Mouse (Mus musculus) liver, embryonic 12.5 days (tissue): ENCODE data around the gene Pim3. TPM values are rescaled to one million over a fixed set of nuclear protein-coding genes. Genes with fewer than 3 reads are reported as not detected.

Experiments used
- ATAC-seq: fragments of 200-750 bp; cut with Nextera tagmentation; 2 replicates; pipeline ENCODE4 v1.8.0; 2017; ENCODE audit warnings: moderate number of reproducible peaks, mild to moderate bottlenecking, moderate library complexity
- H3K27ac ChIP-seq: fragments of 300-500 bp; sonication (generic); 2 replicates; pipeline ENCODE4 v1.5.1; 2016; ENCODE audit warnings: mild to moderate bottlenecking
- H3K27me3 ChIP-seq: fragments of 300-500 bp; sonication (generic); replicated peaks from 2 replicates; pipeline ENCODE4 v1.6.1; 2016; ENCODE audit warnings: mild to moderate bottlenecking, moderate library complexity
- H3K36me3 ChIP-seq: fragments of 300-500 bp; sonication (generic); 2 replicates; pipeline ENCODE4 v1.6.1; 2016; ENCODE audit warnings: mild to moderate bottlenecking, moderate library complexity
- H3K4me1 ChIP-seq: fragments of 300-500 bp; sonication (generic); 2 replicates; pipeline ENCODE4 v1.6.1; 2016
- H3K4me2 ChIP-seq: fragments of 300-500 bp; sonication (generic); 2 replicates; pipeline ENCODE4 v1.6.1; 2016; ENCODE audit warnings: mild to moderate bottlenecking, moderate library complexity
- H3K4me3 ChIP-seq: fragments of 300-500 bp; sonication (generic); 2 replicates; pipeline ENCODE4 v1.5.1; 2016; ENCODE audit warnings: mild to moderate bottlenecking, moderate library complexity
- H3K9ac ChIP-seq: fragments of 300-500 bp; sonication (generic); 2 replicates; pipeline ENCODE4 v1.6.1; 2016; ENCODE audit warnings: mild to moderate bottlenecking, moderate library complexity
- H3K9me3 ChIP-seq: fragments of 300-500 bp; sonication (generic); replicated peaks from 2 replicates; pipeline ENCODE4 v1.6.1; 2016; ENCODE audit warnings: mild to moderate bottlenecking, moderate library complexity
- WGBS: fragments of 180-500 bp; shearing (Covaris S2); methylation state at CpG from one replicate; pipeline ENCODE4 v1.1.7; 2016; ENCODE audit not compliant: insufficient replicate concordance; 5-methylcytosine and 5-hydroxymethylcytosine counted together
- polyA plus RNA-seq: library from polyadenylated mRNA; unstranded; fragments of >200 nt; fragmentation: Nextera tagmentation; extraction: Ambion mirVana; gene quantifications from 2 replicates; pipeline ENCODE4 v1.2.1, GENCODE M21; 2016

Pim3 gene
- polyA plus RNA-seq, 1 experiment from 2014 or later = 23.5 TPM

DNA sequence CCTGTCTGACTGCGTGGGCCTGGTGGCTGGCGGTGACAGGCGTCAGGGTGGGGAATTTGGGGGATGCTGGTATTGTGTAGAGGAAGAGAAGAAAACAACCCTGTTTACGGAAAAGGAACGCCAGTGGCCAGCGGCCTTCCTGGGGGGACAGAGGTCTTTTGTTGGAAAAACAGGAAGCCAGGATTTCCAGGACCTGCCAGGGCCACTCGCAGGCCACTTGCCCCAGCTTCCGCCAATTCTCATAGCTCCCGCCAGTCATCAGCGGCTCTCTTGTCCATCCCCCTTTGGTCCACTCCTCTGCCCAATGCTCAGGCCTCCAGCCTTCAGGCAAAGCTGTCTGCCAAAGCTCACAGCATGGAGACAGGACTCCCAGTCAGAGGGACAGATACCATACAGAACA, 21.9 kb upstream of the Pim3 start:
- ATAC-seq = no peak
- no peak overlapping the region for H3K9ac ChIP-seq
- 59% methylated on average over 10 of the region's 10 CpGs for WGBS
- peaks cover 35% of the 10 kb centered on the region for H3K27me3 ChIP-seq
- peaks cover 25% of the 10 kb centered on the region for H3K4me1 ChIP-seq
- no peaks in the 10 kb centered on the region for H3K36me3 ChIP-seq
- no peak overlapping the region for H3K4me2 ChIP-seq
- no peak overlapping the region for H3K27ac ChIP-seq
- H3K4me3 ChIP-seq = no peak overlapping the region
- H3K9me3 ChIP-seq = no peaks in the 10 kb centered on the region

DNA sequence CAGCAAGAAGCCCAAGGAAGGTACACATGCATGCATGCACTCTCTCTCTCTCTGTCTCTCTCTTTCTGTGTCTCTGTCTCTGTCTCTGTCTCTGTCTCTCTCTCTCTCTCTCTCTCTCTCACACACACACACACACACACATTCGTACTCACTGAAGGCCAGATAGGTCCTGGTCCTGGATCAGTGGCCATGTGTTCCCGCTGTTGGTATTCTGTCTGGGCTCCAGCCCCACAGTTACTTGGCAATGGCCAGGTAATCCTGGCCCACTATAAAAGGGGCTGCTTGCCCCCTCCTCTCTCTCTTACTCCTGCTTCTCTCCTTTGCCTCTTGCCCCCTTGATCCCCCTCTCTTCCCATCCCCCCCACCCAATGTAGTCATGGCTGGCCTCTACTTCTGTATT, 20.8 kb upstream of the Pim3 start:
- WGBS = 73% methylated on average over 2 of the region's 2 CpGs
- Histone ChIP-seq H3K36me3 (no peaks in the 10 kb centered on the region), H3K27ac (no peak overlapping the region), H3K4me3 (no peak overlapping the region), H3K4me1 (peaks cover 25% of the 10 kb centered on the region), H3K9me3 (no peaks in the 10 kb centered on the region), H3K27me3 (peaks cover 32% of the 10 kb centered on the region), H3K4me2 (no peak overlapping the region), H3K9ac (no peak overlapping the region)
- no peak for ATAC-seq

DNA sequence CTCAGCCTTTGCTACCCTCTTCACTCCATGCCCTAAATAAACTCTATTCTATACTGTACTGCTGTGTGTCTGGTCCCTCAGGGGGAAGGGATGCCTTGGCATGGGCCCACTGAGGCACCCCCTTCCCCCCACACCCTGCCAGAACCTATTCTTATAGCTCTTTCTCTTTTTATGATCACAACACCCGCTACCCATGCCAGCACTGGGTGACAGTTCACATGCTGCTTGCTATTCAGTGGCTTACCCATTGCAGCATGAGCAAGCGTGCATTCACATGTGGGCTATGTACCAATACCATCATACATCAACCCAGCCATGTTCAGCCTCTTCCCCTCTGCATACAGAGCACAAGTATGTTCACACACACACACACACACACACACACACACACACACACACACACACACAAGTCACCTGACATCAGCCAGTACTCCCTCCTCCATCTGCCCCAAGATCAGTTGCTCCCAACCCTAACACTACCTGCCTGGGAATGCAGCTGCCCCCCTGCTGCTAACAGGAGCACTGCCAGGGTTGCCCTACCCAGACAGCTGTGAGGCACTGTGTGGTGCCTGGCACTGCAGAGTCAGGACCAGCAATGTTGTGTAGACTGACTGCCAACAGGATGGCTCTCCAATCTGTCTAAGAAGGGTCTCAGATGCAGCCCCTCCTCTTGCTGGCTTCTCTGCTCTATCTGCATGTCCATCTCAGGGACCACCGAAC, 20.2 kb upstream of the Pim3 start:
- H3K9ac ChIP-seq = no peak overlapping the region
- WGBS = 63% methylated on average over 3 of the region's 3 CpGs

DNA sequence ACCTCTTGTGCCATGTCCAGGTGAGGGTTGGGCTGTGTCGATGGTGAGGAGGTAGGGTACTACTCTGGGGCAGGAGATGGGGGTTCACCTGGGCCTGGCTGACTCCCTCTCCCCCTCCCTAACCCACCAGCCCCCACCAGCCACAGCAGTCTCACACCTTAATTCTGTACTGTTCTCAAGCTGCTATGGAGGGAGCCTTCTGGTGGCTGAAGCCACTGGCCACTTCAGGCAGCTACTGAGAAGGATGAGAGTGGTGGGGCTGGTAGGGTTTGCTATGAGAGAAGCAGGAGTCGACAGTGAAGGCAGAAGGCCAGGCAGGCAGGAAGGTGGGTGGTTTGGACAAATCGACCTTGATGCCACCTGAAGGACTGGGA, 19.7 kb upstream of the Pim3 start:
- H3K27me3 ChIP-seq = peaks cover 23% of the 10 kb centered on the region
- no peaks in the 10 kb centered on the region for H3K9me3 ChIP-seq
- ATAC-seq = no peak
- H3K4me1 ChIP-seq = peaks cover 21% of the 10 kb centered on the region
- no peak overlapping the region for H3K4me2 ChIP-seq
- H3K9ac ChIP-seq = no peak overlapping the region
- H3K36me3 ChIP-seq = no peaks in the 10 kb centered on the region
- H3K27ac ChIP-seq = no peak overlapping the region
- WGBS = 50% methylated on average over 3 of the region's 3 CpGs
- H3K4me3 ChIP-seq = no peak overlapping the region

More for the DNA sequence above, 20.2 kb upstream of the Pim3 start:
- ATAC-seq = no peak
- Histone ChIP-seq H3K36me3 (no peaks in the 10 kb centered on the region), H3K27ac (no peak overlapping the region), H3K27me3 (peaks cover 29% of the 10 kb centered on the region), H3K4me1 (peaks cover 25% of the 10 kb centered on the region), H3K4me2 (no peak overlapping the region), H3K4me3 (no peak overlapping the region), H3K9me3 (no peaks in the 10 kb centered on the region)

DNA sequence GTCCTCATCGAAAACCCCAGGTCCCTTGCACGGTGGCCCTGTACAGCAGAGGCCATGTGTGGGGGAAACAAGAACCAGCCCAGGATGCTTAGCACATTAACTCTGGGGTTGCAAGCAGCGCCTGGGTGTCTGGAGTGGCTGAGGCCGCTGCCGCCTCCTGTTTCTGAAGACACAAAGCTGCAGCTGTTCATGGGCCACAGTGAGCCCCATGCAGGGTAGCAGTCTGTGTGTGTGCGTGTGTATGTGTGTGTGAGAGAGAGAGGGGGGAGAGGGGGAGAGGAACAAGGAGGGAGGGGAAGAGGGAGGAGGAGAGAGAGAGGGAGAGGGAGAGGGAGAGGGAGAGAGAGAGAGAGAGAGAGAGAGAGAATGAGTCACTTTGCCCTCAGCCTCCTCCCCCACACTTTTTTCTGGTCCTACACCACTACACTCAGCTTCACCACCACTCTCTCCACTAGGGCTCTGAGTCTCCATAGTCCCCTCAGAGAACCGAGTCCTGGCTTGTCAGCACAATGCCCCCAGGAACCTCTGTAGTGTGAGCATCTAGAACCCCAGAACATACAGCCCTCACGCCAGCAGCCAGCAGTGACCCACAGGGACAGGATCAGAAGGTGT, 18.4 kb upstream of the Pim3 start:
- no peaks in the 10 kb centered on the region for H3K9me3 ChIP-seq
- ATAC-seq = no peak
- peaks cover 12% of the 10 kb centered on the region for H3K4me1 ChIP-seq
- H3K4me3 ChIP-seq = no peak overlapping the region
- 40% methylated on average over 8 of the region's 8 CpGs for WGBS
- H3K4me2 ChIP-seq = no peak overlapping the region
- no peaks in the 10 kb centered on the region for H3K36me3 ChIP-seq
- peaks cover 14% of the 10 kb centered on the region; the same call in 1 of the 2 replicates for H3K27me3 ChIP-seq
- H3K9ac ChIP-seq = no peak overlapping the region
- no peak overlapping the region for H3K27ac ChIP-seq

DNA sequence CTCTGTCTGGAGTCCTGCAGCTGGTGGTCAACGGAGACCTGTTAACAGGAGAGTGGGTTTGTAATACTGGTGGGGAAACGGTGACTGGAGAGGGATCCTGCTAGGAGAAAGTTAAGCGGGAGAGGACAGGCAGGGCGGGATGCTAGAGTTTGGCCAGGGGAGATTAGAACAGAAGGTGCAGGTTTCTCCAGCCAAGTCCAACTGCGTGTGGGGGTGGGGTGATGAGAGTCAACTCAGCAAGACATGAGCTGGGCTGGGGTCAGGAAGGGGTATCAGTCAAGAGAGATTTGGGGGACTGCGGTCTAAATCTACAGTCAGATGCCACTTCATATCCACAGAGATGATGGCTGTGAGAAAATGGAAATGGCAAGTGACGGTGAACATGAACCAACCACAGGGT, 17.0 kb upstream of the Pim3 start:
- Histone ChIP-seq H3K36me3 (no peaks in the 10 kb centered on the region), H3K9me3 (no peaks in the 10 kb centered on the region), H3K9ac (no peak overlapping the region), H3K4me2 (no peak overlapping the region), H3K4me3 (no peak overlapping the region), H3K4me1 (0 out of 2 replicates have a peak, but pooled peaks cover under 1% of the 10 kb centered on the region), H3K27ac (no peak overlapping the region), H3K27me3 (peaks cover 7% of the 10 kb centered on the region; the same call in 1 of the 2 replicates)
- ATAC-seq = no peak
- WGBS = 69% methylated on average over 7 of the region's 7 CpGs

DNA sequence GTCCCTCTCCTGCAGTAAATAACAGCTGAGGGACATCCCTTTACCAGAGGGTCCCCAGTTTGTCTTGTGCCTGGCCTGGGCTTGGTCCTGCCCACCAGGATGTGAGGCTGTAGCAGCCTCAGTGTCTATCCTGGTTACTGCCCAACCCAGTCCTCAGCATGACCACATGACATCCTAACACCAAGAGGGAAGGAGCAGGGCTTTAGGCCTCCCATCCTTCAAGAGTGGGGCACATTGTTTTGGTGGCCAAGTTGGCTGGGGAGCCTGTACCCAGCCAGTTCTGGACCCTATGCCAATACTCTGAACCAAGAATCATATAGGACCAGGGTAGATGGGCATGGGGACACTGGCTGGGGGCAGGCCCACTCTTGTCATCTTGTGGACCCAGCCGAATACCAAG, 13.3 kb upstream of the Pim3 start:
- no peaks in the 10 kb centered on the region for H3K4me1 ChIP-seq
- no peak overlapping the region for H3K27ac ChIP-seq
- H3K4me3 ChIP-seq = no peak overlapping the region
- H3K9ac ChIP-seq = no peak overlapping the region
- WGBS = 88% methylated on average over 1 of the region's 1 CpGs
- H3K27me3 ChIP-seq = peaks cover 18% of the 10 kb centered on the region
- H3K9me3 ChIP-seq = no peaks in the 10 kb centered on the region
- no peaks in the 10 kb centered on the region for H3K36me3 ChIP-seq
- ATAC-seq = no peak
- no peak overlapping the region for H3K4me2 ChIP-seq

DNA sequence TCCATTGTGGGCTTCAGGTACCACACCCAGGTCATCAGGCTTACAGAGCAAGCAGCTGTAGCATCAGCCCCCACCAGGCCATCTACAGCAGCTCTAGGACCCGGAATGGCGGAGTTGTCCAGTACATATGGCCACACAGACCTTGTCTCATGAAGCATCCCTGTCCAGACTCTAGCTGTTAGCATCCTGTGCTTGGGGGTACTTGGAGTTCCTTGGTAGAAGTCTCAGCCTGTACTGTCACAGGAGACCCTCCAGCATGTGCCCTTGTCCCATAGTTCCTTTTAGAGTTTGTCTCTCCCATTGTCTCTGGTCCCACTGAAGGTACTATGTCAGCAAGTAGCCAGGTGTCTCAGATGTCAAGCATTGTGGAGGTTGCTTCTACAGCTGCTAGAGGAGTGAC, 12.4 kb upstream of the Pim3 start:
- H3K27ac ChIP-seq = no peak overlapping the region
- 68% methylated on average over 2 of the region's 2 CpGs for WGBS

DNA sequence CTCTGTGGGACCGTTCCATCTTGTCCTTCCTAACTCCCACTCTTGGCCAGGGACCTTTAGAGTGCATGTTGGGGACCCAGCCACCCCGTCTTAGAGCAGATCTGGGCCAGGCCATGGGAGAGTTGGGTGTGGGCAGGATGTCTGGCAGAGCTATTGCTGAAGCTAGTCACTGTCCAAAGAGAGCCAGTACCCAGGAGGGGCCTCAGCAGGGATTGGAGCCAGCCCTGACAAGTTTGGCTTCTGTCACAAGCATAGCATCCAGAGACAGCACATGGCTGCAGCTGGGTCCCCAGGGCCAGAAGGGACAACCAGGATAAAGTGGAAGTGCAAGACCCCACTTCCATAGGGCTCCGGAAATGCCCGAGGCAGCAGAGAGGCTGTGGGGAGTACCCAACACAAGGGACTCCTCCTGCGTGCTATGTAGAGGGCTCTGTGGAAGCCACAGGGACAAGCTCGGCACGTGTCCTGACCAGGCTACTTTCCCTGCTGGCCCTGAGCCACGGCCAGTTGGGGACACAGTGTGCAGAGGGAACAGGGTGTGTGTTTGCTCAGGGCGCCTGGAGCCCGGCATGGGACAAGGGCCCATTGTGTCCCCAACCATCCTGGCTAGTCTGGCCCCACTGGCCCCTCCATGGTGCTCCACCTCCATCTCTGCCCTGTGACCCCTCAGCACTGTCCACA, 11.7 kb upstream of the Pim3 start:
- peak; percentile 42; the same call in 1 of the 2 replicates for ATAC-seq
- H3K4me2 ChIP-seq = no peak overlapping the region
- H3K4me3 ChIP-seq = no peak overlapping the region
- peaks cover 15% of the 10 kb centered on the region for H3K27me3 ChIP-seq
- H3K9me3 ChIP-seq = no peaks in the 10 kb centered on the region
- 55% methylated on average over 10 of the region's 10 CpGs for WGBS
- no peak overlapping the region for H3K9ac ChIP-seq
- H3K4me1 ChIP-seq = peaks cover 11% of the 10 kb centered on the region
- no peak overlapping the region for H3K27ac ChIP-seq
- no peaks in the 10 kb centered on the region for H3K36me3 ChIP-seq

More for the DNA sequence above, 12.4 kb upstream of the Pim3 start:
- ATAC-seq = no peak
- no peaks in the 10 kb centered on the region for H3K36me3 ChIP-seq
- H3K9me3 ChIP-seq = no peaks in the 10 kb centered on the region
- H3K4me1 ChIP-seq = peaks cover 5% of the 10 kb centered on the region
- no peak overlapping the region for H3K4me3 ChIP-seq
- peaks cover 18% of the 10 kb centered on the region for H3K27me3 ChIP-seq
- H3K9ac ChIP-seq = no peak overlapping the region
- no peak overlapping the region for H3K4me2 ChIP-seq

DNA sequence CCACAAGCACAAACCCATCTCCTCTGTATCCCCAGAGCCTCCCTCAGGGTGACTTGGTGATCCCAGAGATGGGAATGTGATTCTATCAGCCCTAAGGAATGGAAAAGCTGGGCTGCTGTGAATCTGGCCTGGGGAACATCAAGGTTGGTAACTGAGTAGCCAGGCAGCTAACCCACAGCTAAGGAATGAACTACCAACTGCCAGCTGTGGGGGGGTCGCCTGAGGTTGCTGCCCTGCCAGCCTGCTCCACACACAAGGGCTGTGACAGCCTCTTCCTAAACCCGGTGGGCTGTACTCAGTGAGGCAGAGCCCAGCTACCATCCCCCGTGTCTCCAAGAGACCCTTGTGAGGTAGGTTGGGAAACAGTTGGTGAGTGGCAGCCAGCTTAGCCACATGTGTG, 10.9 kb upstream of the Pim3 start:
- 38% methylated on average over 3 of the region's 3 CpGs for WGBS
- Histone ChIP-seq H3K36me3 (no peaks in the 10 kb centered on the region), H3K9me3 (no peaks in the 10 kb centered on the region), H3K4me1 (peaks cover 19% of the 10 kb centered on the region), H3K27me3 (peaks cover 15% of the 10 kb centered on the region), H3K27ac (no peak overlapping the region), H3K4me3 (no peak overlapping the region), H3K4me2 (no peak overlapping the region), H3K9ac (no peak overlapping the region)
- no peak for ATAC-seq

DNA sequence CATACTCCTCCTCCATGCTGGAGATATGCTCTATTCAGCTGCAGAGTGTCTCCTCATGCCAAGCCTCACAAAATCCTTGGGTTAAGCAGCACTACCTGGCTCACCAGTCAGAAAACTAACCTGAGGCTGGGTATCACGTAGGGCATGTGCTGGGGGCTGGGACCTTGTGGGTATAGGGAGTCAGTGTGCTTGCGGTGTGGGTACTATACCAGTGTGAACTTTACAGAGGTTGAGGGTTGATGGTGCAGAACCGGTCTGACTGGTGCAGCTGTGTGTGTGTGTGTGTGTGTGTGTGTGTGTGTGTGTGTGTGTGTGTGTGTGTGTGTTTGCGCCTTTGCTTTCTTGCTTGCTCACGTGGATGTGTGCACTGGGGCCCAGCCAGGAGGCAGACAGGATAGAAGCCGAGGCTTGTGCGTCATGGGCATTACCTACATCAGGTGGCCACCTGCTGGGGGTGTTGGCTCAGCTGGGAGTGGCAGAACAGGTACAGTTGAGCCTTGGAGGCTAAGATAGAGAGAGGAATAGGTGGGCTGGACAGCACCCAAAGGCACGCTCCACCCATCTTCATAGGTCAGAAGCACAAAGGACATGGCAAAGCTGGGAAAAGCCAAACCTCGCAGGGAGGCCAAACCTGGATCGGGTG, 10.4 kb upstream of the Pim3 start:
- Histone ChIP-seq H3K9ac (no peak overlapping the region), H3K4me2 (no peak overlapping the region), H3K4me1 (peaks cover 19% of the 10 kb centered on the region), H3K9me3 (no peaks in the 10 kb centered on the region), H3K27me3 (peaks cover 15% of the 10 kb centered on the region), H3K27ac (no peak overlapping the region), H3K4me3 (no peak overlapping the region), H3K36me3 (no peaks in the 10 kb centered on the region)
- 64% methylated on average over 10 of the region's 10 CpGs for WGBS
- no peak for ATAC-seq

DNA sequence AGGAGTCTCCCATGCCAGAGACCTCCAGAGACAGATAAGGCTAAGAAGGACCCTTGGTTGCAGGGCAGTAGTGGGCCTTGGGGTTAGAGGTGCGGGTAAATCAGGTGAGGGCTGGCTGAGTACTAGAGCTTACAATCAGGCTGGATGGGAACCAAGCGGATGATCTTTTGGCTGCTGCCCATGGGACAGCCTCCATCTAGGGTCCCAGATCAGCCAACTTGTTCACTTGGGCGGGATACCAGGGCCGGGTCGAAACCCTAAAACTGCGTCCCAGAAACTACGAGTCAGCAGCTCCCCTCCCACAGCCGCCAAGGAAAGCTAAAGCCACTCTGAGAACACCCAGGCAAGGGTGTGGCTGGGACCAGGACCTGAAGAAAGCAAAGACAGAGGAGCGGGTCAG, 8.9 kb upstream of the Pim3 start:
- H3K9ac ChIP-seq = no peak overlapping the region
- no peak overlapping the region for H3K27ac ChIP-seq
- H3K36me3 ChIP-seq = no peaks in the 10 kb centered on the region
- H3K4me3 ChIP-seq = no peak overlapping the region
- 81% methylated on average over 9 of the region's 9 CpGs for WGBS
- peaks cover 15% of the 10 kb centered on the region for H3K27me3 ChIP-seq
- no peak overlapping the region for H3K4me2 ChIP-seq
- H3K4me1 ChIP-seq = peaks cover 19% of the 10 kb centered on the region
- no peak for ATAC-seq
- no peaks in the 10 kb centered on the region for H3K9me3 ChIP-seq
